Mouse (Mus musculus) urinary bladder, postnatal 4 days (tissue): ENCODE measurements around the gene Olfr738.

Experiments
- DNase-seq, 2 experiments: peaks; one replicate each; pipeline ENCODE4 v3.0.0; 2021 to 2022; ENCODE audit warnings: low spot score in 2 of 2

Olfr738 gene

DNA sequence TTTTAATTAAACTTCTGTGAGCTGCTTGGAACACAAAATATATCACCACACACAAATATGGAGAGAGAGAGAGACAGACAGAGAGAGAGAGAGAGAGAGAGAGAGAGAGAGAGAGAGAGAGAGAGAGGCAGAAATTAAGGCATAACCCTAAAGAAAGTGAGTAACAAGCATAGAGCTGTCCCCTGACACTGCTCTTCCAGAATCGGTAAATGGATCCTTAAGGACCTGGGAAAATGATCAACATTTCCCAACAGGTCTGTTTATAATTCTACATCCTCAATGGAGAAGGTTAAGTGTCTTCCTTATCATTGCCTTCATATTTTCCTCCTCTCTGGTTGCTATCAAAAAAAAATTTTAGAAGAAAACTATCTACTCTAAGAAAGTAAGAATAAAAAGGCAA, at the start of gene Olfr738:
Olfr738 (plus strand) TSS at position 301 of the 400 bp plus-strand sequence.
- DNase-seq = no peak

DNA sequence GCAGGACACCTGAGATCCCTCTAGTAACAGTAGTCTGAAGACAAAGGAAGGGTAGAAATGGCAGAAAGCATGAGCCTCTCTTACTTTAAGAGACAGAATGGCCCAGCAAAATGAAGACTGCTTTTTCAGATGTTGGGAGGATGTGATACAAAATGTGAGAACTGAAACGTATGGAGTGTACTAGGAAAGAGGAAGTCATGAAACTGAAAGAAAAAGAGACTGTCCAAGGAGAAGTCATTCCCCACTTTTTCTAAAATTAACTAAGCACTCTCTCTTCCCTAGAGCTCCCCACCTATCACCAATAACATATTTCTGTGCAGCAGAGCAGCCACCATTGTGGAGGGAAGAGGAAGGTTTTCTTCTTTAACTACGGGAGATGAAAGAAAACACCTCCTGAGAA, 49.8 kb upstream of the Olfr738 start, which contains the start of gene Tlr11:
Tlr11 (plus strand) TSS at position 322 of the 400 bp plus-strand sequence.
- DNase-seq = no peak

- no peak for DNase-seq
These were observed 46.9 kb upstream of the Olfr738 start for GRCm38 (mm10) chr14:50360480-50360879.

GRCm38 (mm10) chr14:50363561-50363960, 43.8 kb upstream of the Olfr738 start:
- DNase-seq = no peak

- no peak for DNase-seq
These were observed 26.5 kb upstream of the Olfr738 start, which contains the start of gene Olfr736 for GRCm38 (mm10) chr14:50380863-50381262. Gene Olfr736, plus strand, starts transcription at chr14:50381163.

GRCm38 (mm10) chr14:50418326-50418725, 11.0 kb downstream of the Olfr738 start, which contains the start of gene Olfr739:
Gene Olfr739, plus strand, starts transcription at chr14:50418626.
- DNase-seq = no peak

GRCm38 (mm10) chr14:50445245-50445644, 37.9 kb downstream of the Olfr738 start, which contains the start of gene Olfr740:
Gene Olfr740, plus strand, starts transcription at chr14:50445545.
- no peak for DNase-seq
